Mouse (Mus musculus): ENCODE measurements around the gene Akt1s1.

DNA sequence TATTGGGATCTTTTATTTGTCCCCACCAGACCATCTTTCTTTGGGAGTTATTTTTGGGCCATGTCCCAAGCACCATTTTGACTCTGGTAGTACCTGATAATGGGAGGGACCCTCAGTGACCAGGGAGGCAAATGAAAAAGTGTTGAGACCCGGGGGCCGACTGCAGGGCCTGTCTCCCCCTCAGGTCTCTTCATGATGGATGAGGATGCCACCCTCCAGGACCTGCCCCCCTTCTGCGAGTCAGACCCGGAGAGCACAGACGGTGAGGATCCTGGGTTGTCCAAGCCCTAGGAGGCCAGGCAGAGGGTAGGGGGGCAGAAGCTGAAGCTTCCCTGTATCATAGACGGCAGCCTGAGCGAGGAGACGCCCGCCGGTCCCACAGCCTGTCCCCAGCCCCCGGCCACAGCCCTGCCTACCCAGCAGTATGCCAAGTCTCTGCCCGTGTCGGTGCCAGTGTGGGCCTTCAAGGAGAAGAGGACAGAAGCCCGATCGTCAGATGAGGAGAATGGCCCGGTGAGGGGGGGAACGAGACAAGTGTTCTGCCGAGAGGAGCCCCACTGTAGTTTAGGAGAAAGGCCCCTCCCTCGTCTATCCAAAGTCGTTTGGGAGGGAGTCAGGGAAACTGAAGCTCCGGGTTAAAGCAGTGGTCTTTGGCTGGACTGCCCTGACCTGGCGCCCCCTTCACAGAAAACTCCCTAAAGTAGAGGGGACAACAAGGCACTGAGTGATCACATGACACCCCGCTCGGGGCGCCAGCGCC, 5.0 kb downstream of the Akt1s1 start:
- TF ChIP-seq GATA1 (IDR thresholded peaks at IDR 0.05; ENCODE audit: borderline replicate concordance, low read length) (no peak), FLI1 (IDR thresholded peaks at IDR 0.05; ENCODE audit: low read length) (no peak)

Measured in megakaryocyte, embryonic 14.5 days (primary cell).